ENCODE assay signal across 20 mouse cellular contexts in the genomic region with DNA sequence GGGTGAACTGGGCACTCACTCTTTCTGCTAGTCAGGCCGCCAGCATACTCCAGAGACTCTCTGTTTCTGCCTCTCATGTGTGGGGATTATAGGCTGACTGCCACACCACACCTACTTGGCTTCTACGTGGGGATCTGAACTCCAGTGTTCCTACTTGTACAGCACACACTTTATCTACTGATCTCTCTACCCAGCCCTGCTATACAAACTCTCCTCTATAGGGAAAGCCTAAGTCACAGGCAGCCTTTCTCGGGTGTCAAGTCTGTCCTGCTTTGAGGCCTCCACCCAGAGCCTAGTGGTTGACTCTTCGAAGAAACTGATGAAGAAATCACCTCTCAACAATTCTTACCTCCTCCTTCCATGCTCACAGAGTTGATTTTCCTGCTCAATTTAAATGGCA.
DNase-seq lines count a peak whose midpoint lies in the region; ATAC-seq lines count a peak whose summit lies in the region.
"Had no signal": no experiment of that assay in that cellular context is flagged by ENCODE, and none has a peak within 500 bp of the region (broad histone marks: within the 10 kb centered on the region; RNA-seq: fewer than 3 reads in every experiment).

No protein-coding gene starts in this region.

- no peak for ATAC-seq in embryonic facial prominence, embryonic 13.5 days (ENCODE audit: insufficient number of reproducible peaks, insufficient read depth, low FRiP score, low TSS enrichment, low read depth)
- ATAC-seq in limb, embryonic 15.5 days (ENCODE audit: insufficient number of reproducible peaks, low FRiP score, low TSS enrichment, low read depth), result no peak
- ATAC-seq in stomach, embryonic 16.5 days (ENCODE audit: insufficient read depth, low FRiP score), result peak; percentile 77; the same call in 1 of the 2 replicates
- ATAC-seq in midbrain, embryonic 15.5 days (replicated peaks), result no peak
- ATAC-seq: forebrain, embryonic 14.5 days; forebrain, postnatal 0 days; intestine, embryonic 15.5 days had no signal

- WGBS in embryonic facial prominence, embryonic 13.5 days, result 65% methylated on average over 4 of the region's 4 CpGs
- WGBS in embryonic facial prominence, embryonic 10.5 days, result 75% methylated on average over 4 of the region's 4 CpGs
- WGBS in limb, embryonic 15.5 days, result 59% methylated on average over 4 of the region's 4 CpGs
- 77% methylated on average over 4 of the region's 4 CpGs for WGBS in limb, embryonic 10.5 days
- 58% methylated on average over 4 of the region's 4 CpGs for WGBS in stomach, embryonic 16.5 days
- 76% methylated on average over 4 of the region's 4 CpGs for WGBS in midbrain, embryonic 15.5 days

- H3K27ac ChIP-seq in embryonic facial prominence, embryonic 13.5 days, result peak overlapping the region; percentile 77; the same call in 1 of the 2 replicates
- H3K27ac ChIP-seq in embryonic facial prominence, embryonic 10.5 days (replicated peaks), result no peak overlapping the region
- H3K27ac ChIP-seq in limb, embryonic 15.5 days, result 0 out of 2 replicates have a peak overlapping the region, but pooled peaks have one; percentile 1
- no peak overlapping the region for H3K27ac ChIP-seq in limb, embryonic 10.5 days
- H3K27ac ChIP-seq in stomach, embryonic 16.5 days (ENCODE audit: low read length), result peak overlapping the region; percentile 33; the same call in 1 of the 2 replicates
- H3K27ac ChIP-seq in midbrain, embryonic 15.5 days, result no peak overlapping the region
- H3K27ac ChIP-seq: gastrocnemius, adult 2 months; hindbrain, embryonic 10.5 days; hindbrain, embryonic 13.5 days; intestine, embryonic 15.5 days had no signal

- H3K4me3 ChIP-seq in embryonic facial prominence, embryonic 13.5 days, result no peak overlapping the region
- no peak overlapping the region for H3K4me3 ChIP-seq in embryonic facial prominence, embryonic 10.5 days
- H3K4me3 ChIP-seq in limb, embryonic 15.5 days, result no peak overlapping the region
- H3K4me3 ChIP-seq in limb, embryonic 10.5 days, result no peak overlapping the region
- no peak overlapping the region for H3K4me3 ChIP-seq in stomach, embryonic 16.5 days (replicated peaks; ENCODE audit: low read length)
- no peak overlapping the region for H3K4me3 ChIP-seq in midbrain, embryonic 15.5 days
- H3K4me3 ChIP-seq: embryonic facial prominence, embryonic 15.5 days; gastrocnemius, adult 2 months; hindbrain, embryonic 10.5 days; hindbrain, embryonic 13.5 days; intestine, embryonic 15.5 days had no signal

- H3K4me2 ChIP-seq in embryonic facial prominence, embryonic 13.5 days, result no peak overlapping the region
- H3K4me2 ChIP-seq in limb, embryonic 15.5 days, result no peak overlapping the region
- H3K4me2 ChIP-seq in stomach, embryonic 16.5 days (ENCODE audit: low read depth, low read length), result no peak overlapping the region
- no peak overlapping the region for H3K4me2 ChIP-seq in midbrain, embryonic 15.5 days
- H3K4me2 ChIP-seq: embryonic facial prominence, embryonic 15.5 days; heart, embryonic 11.5 days; hindbrain, embryonic 13.5 days; intestine, embryonic 15.5 days had no signal

- H3K9me3 ChIP-seq in embryonic facial prominence, embryonic 13.5 days, result peaks cover 7% of the 10 kb centered on the region; the same call in 1 of the 2 replicates
- H3K9me3 ChIP-seq in embryonic facial prominence, embryonic 10.5 days, result peaks cover 2% of the 10 kb centered on the region; the same call in 1 of the 2 replicates
- no peaks in the 10 kb centered on the region for H3K9me3 ChIP-seq in limb, embryonic 15.5 days
- no peaks in the 10 kb centered on the region for H3K9me3 ChIP-seq in limb, embryonic 10.5 days (replicated peaks)
- H3K9me3 ChIP-seq in stomach, embryonic 16.5 days (replicated peaks; ENCODE audit: control insufficient read depth, low read length), result no peaks in the 10 kb centered on the region
- H3K9me3 ChIP-seq in midbrain, embryonic 15.5 days, result no peaks in the 10 kb centered on the region
- H3K9me3 ChIP-seq: embryonic facial prominence, embryonic 15.5 days; intestine, embryonic 15.5 days had no signal

- DNase-seq in embryonic facial prominence, embryonic 10.5 days (ENCODE audit: low spot score), result no peak
- DNase-seq in limb, embryonic 10.5 days (ENCODE audit: low spot score), result no peak
- DNase-seq: adrenal gland, postnatal 10 days; adrenal gland, postnatal 36 days; cerebellum, adult 11 months; cerebellum, postnatal 25 days; gastrocnemius, adult 2 months; gastrocnemius, postnatal 14 days; heart, postnatal 36 days had no signal

- H3K9ac ChIP-seq in embryonic facial prominence, embryonic 13.5 days, result no peak overlapping the region
- no peak overlapping the region for H3K9ac ChIP-seq in limb, embryonic 15.5 days
- no peak overlapping the region for H3K9ac ChIP-seq in stomach, embryonic 16.5 days (ENCODE audit: low read length)
- H3K9ac ChIP-seq in midbrain, embryonic 15.5 days, result no peak overlapping the region
- H3K9ac ChIP-seq: embryonic facial prominence, embryonic 15.5 days; forebrain, postnatal 0 days; hindbrain, embryonic 13.5 days; intestine, embryonic 15.5 days had no signal

- no peaks in the 10 kb centered on the region for H3K36me3 ChIP-seq in embryonic facial prominence, embryonic 13.5 days
- H3K36me3 ChIP-seq in embryonic facial prominence, embryonic 10.5 days (replicated peaks), result no peaks in the 10 kb centered on the region
- no peaks in the 10 kb centered on the region for H3K36me3 ChIP-seq in limb, embryonic 15.5 days
- H3K36me3 ChIP-seq in limb, embryonic 10.5 days, result no peaks in the 10 kb centered on the region
- H3K36me3 ChIP-seq in stomach, embryonic 16.5 days (ENCODE audit: control insufficient read depth, insufficient read depth, low read length), result no peaks in the 10 kb centered on the region
- no peaks in the 10 kb centered on the region for H3K36me3 ChIP-seq in midbrain, embryonic 15.5 days (replicated peaks)
- H3K36me3 ChIP-seq: embryonic facial prominence, embryonic 15.5 days; hindbrain, embryonic 10.5 days; hindbrain, embryonic 13.5 days; intestine, embryonic 15.5 days had no signal

- peaks cover 22% of the 10 kb centered on the region for H3K4me1 ChIP-seq in embryonic facial prominence, embryonic 13.5 days
- H3K4me1 ChIP-seq in embryonic facial prominence, embryonic 10.5 days, result no peaks in the 10 kb centered on the region
- H3K4me1 ChIP-seq in limb, embryonic 15.5 days, result peaks cover 17% of the 10 kb centered on the region; the same call in 1 of the 2 replicates
- no peaks in the 10 kb centered on the region for H3K4me1 ChIP-seq in limb, embryonic 10.5 days
- peaks cover 5% of the 10 kb centered on the region; the same call in 1 of the 2 replicates for H3K4me1 ChIP-seq in stomach, embryonic 16.5 days (ENCODE audit: control insufficient read depth, insufficient read depth, low read length)
- H3K4me1 ChIP-seq in midbrain, embryonic 15.5 days, result no peaks in the 10 kb centered on the region; the same call in 1 of the 2 replicates
- H3K4me1 ChIP-seq: hindbrain, embryonic 10.5 days; intestine, embryonic 15.5 days had no signal

- peaks cover 3% of the 10 kb centered on the region; the same call in 1 of the 2 replicates for H3K27me3 ChIP-seq in embryonic facial prominence, embryonic 13.5 days
- H3K27me3 ChIP-seq in embryonic facial prominence, embryonic 10.5 days (replicated peaks; ENCODE audit: low read depth, poor library complexity, severe bottlenecking), result no peaks in the 10 kb centered on the region
- H3K27me3 ChIP-seq in limb, embryonic 15.5 days, result no peaks in the 10 kb centered on the region
- H3K27me3 ChIP-seq in limb, embryonic 10.5 days (ENCODE audit: low read depth, poor library complexity, severe bottlenecking), result no peaks in the 10 kb centered on the region
- no peaks in the 10 kb centered on the region for H3K27me3 ChIP-seq in stomach, embryonic 16.5 days (ENCODE audit: control insufficient read depth, insufficient read depth, low read length)
- H3K27me3 ChIP-seq in midbrain, embryonic 15.5 days (replicated peaks), result no peaks in the 10 kb centered on the region
- H3K27me3 ChIP-seq: embryonic facial prominence, embryonic 15.5 days; hindbrain, embryonic 13.5 days; intestine, embryonic 15.5 days had no signal

Comparison
In these comparisons a context has a peak if more than half of its experiments do, and no peak if none do; other contexts are left out.
1. H3K27ac ChIP-seq: peak in embryonic facial prominence, embryonic 13.5 days (single experiment), limb, embryonic 15.5 days (single experiment) and stomach, embryonic 16.5 days (single experiment); none in embryonic facial prominence, embryonic 10.5 days (single experiment), limb, embryonic 10.5 days (single experiment) and midbrain, embryonic 15.5 days (single experiment).